Mouse (Mus musculus) kidney, embryonic 15.5 days (tissue): Measurements from ENCODE around the gene Vps8. TPM values are rescaled to one million over a fixed set of nuclear protein-coding genes. Genes with fewer than 3 reads are reported as not detected.
A peak's percentile ranks its signal among the peaks of the same experiment; 100 is the strongest.

Experiments
- ATAC-seq: fragments of 200-750 bp; cut with Nextera tagmentation; replicated peaks from 2 replicates; pipeline ENCODE4 v1.8.0; 2017; ENCODE audit warnings: moderate TSS enrichment; ENCODE audit not compliant: low FRiP score
- H3K27ac ChIP-seq: fragments of 300-500 bp; sonication (generic); 2 replicates; pipeline ENCODE4 v1.5.1; 2015; ENCODE audit warnings: mild to moderate bottlenecking, inconsistent platforms
- H3K27me3 ChIP-seq: fragments of 300-500 bp; sonication (generic); 2 replicates; pipeline ENCODE4 v1.6.1; 2015; ENCODE audit warnings: inconsistent platforms
- H3K36me3 ChIP-seq: fragments of 300-500 bp; sonication (generic); 2 replicates; pipeline ENCODE4 v1.6.1; 2015; ENCODE audit warnings: inconsistent platforms
- H3K4me1 ChIP-seq: fragments of 300-500 bp; sonication (generic); 2 replicates; pipeline ENCODE4 v1.6.1; 2015; ENCODE audit warnings: inconsistent platforms
- H3K4me2 ChIP-seq: fragments of 300-500 bp; sonication (generic); 2 replicates; pipeline ENCODE4 v1.6.1; 2015; ENCODE audit warnings: moderate library complexity, mild to moderate bottlenecking, inconsistent platforms
- H3K4me3 ChIP-seq: fragments of 300-500 bp; sonication (generic); replicated peaks from 2 replicates; pipeline ENCODE4 v1.5.1; 2015; ENCODE audit warnings: mild to moderate bottlenecking, inconsistent platforms
- H3K9ac ChIP-seq: fragments of 300-500 bp; sonication (generic); 2 replicates; pipeline ENCODE4 v1.6.1; 2015; ENCODE audit warnings: mild to moderate bottlenecking, inconsistent platforms
- H3K9me3 ChIP-seq: fragments of 300-500 bp; sonication (generic); replicated peaks from 2 replicates; pipeline ENCODE4 v1.6.1; 2016; ENCODE audit warnings: inconsistent platforms
- WGBS: fragments of 180-500 bp; shearing (Covaris S2); methylation state at CpG from one replicate; pipeline ENCODE4 v1.1.7; 2015; ENCODE audit warnings: mixed read lengths; 5-methylcytosine and 5-hydroxymethylcytosine counted together
- polyA plus RNA-seq: library from polyadenylated mRNA; unstranded; fragments of >200 nt; fragmentation: Nextera tagmentation; extraction: Ambion mirVana; gene quantifications from 2 replicates; pipeline ENCODE4 v1.2.1, GENCODE M21; 2015

Gene Vps8
- polyA plus RNA-seq, 1 experiment from 2014 or later, result 15.5 TPM

DNA sequence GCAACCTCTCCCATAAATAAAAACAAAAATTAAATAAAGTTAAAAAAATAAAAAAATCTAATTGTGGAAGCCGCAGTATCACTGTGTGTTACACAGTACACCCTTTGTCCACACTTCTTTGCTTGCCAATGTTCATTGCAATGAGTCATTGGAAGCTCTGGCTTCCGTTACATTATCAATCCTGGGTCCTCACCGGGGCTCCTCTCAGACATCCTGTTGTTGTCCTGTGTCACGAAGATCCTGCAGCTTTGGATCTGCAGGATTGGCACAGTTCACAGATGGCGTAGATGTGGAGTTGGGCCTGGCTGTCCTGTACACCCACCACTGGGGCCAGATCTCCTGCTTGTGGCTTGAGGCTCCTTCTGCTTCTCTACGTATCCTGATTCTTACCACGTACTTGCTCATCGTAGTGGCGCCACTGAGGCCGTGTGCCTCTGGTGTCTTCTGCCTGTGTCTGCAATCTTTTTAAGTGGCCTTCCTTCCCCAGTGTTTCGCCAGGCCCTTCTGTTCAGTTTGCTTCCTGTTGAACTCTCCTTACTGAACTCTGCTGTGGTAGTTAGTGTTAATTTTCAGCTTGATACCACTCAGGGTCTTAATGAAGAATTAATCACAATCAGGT is 214.4 kb downstream of the Vps8 start:
- 81% methylated on average over 11 of the region's 11 CpGs for WGBS
- Histone ChIP-seq H3K36me3 (no peaks in the 10 kb centered on the region), H3K4me3 (no peak overlapping the region), H3K9ac (no peak overlapping the region), H3K4me2 (no peak overlapping the region), H3K27me3 (no peaks in the 10 kb centered on the region), H3K4me1 (0 out of 2 replicates have a peak, but pooled peaks cover 7% of the 10 kb centered on the region), H3K9me3 (no peaks in the 10 kb centered on the region), H3K27ac (no peak overlapping the region)
- ATAC-seq, result no peak

DNA sequence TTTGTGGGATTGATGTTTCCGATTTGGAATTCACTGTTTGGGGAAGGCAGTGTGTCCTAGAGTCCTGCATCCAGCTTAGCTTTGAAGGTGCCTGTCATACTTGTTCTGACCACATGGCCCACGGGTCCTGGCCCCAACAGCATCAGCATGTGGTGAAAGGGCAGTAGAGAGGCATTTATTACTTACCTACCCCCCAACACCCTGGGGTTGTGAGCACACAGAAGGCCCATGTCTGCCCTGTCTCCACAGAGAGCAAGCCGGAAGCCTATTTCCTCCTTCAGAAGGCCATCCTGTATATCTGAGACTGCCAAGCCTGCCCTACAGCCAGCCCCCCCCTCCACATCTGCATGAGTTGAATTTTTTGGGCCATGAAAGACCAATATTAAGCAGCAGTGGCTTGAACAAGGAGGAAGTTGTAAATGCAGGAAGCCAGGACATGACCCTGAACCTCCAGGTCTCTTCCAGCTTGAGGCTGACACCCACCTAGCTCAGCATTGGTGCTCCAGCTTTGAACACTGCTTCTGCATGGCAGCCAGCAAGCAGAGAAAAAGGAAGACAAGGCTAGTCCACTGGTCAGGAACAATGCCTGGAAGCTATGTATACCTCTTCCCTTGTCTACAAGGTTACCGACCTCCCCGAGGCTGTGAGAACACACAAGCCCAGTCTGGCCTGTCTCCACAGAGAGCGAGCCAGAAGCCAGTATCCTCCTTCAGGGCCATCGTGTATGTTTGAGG is 218.0 kb downstream of the Vps8 start:
- no peak overlapping the region for H3K9ac ChIP-seq
- no peak overlapping the region for H3K4me2 ChIP-seq
- no peaks in the 10 kb centered on the region for H3K36me3 ChIP-seq
- peaks cover 33% of the 10 kb centered on the region for H3K4me1 ChIP-seq
- H3K27ac ChIP-seq, result peak overlapping the region; percentile 61
- H3K9me3 ChIP-seq, result no peaks in the 10 kb centered on the region
- 67% methylated on average over 7 of the region's 7 CpGs for WGBS
- no peak overlapping the region for H3K4me3 ChIP-seq
- no peak for ATAC-seq
- no peaks in the 10 kb centered on the region for H3K27me3 ChIP-seq

DNA sequence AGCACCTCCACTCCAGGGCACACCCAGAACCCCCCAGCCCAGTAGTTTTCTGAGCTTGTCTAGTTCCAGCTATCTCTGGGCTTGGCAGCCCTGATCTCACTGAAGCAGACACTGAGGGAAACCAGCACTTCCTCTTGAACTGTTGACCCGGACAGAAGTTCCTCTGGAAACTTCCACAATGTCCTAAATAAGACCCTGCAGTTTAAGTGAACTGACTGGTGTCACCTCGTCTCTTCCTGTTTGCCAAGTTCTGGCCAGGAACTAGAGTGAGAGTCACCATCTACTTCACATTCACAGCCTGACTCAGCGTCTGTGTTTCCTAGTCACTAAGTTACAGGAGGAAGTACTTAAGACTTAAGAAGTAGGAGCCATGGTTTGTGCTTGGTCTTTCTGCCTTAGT is 219.0 kb downstream of the Vps8 start:
- Histone ChIP-seq H3K9ac (no peak overlapping the region), H3K4me3 (no peak overlapping the region), H3K4me2 (no peak overlapping the region), H3K27ac (peak overlapping the region; percentile 61), H3K9me3 (no peaks in the 10 kb centered on the region), H3K27me3 (no peaks in the 10 kb centered on the region), H3K36me3 (no peaks in the 10 kb centered on the region), H3K4me1 (peaks cover 33% of the 10 kb centered on the region)
- no peak for ATAC-seq
- 63% methylated on average over 3 of the region's 3 CpGs for WGBS

DNA sequence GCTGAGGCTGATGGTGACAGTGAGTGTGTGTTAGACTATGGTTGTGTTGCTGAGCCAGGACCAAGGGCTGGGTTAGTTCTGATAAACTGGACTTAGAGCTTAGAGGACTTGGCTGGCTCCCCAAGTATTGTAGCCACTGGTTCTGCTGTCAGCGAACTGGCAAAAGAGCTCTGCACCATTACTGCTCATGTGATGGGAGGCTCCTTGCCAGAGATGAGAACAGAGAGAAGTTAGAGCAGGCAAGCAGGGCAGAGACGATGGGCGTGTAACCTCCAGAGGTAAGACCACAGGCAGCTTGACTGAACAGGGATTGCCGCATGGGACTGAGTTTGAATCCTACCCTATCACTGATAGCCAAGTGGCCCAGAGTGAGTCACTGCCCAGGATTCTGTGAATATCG is 220.0 kb downstream of the Vps8 start:
- Histone ChIP-seq H3K27me3 (no peaks in the 10 kb centered on the region), H3K9me3 (no peaks in the 10 kb centered on the region), H3K4me1 (peaks cover 33% of the 10 kb centered on the region), H3K36me3 (no peaks in the 10 kb centered on the region), H3K4me3 (no peak overlapping the region), H3K9ac (no peak overlapping the region), H3K27ac (peak overlapping the region; percentile 93; the same call in 1 of the 2 replicates), H3K4me2 (no peak overlapping the region)
- 95% methylated on average over 5 of the region's 5 CpGs for WGBS
- no peak for ATAC-seq

DNA sequence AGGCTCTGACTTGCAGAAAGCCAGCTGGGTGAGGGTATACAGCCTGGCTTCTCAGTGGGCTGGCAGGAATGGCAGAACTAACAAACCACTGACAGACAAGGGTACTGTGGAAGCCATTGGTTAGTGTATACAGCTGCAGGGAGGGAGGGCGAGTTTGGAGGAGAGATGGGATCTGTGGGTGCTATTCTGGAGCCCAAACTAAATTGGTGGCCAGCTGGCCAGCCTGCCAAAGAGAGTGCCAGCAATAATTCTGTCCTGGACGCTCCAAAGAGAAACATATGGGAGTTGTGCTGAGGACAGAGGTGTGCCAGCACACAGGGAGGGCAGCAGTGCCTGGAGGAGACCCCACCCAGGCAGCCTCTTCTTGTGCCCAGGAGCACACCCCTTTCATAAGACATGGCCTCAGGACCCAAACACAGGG is 220.7 kb downstream of the Vps8 start:
- peak overlapping the region; percentile 93 for H3K27ac ChIP-seq
- H3K27me3 ChIP-seq, result no peaks in the 10 kb centered on the region
- H3K4me3 ChIP-seq, result peak overlapping the region; percentile 15
- no peaks in the 10 kb centered on the region for H3K36me3 ChIP-seq
- H3K9ac ChIP-seq, result peak overlapping the region; percentile 25; the same call in 1 of the 2 replicates
- ATAC-seq, result no peak; the same call in 1 of the 2 replicates
- peak overlapping the region; percentile 51 for H3K4me2 ChIP-seq
- no peaks in the 10 kb centered on the region for H3K9me3 ChIP-seq
- H3K4me1 ChIP-seq, result peaks cover 33% of the 10 kb centered on the region
- 71% methylated on average over 2 of the region's 2 CpGs for WGBS

DNA sequence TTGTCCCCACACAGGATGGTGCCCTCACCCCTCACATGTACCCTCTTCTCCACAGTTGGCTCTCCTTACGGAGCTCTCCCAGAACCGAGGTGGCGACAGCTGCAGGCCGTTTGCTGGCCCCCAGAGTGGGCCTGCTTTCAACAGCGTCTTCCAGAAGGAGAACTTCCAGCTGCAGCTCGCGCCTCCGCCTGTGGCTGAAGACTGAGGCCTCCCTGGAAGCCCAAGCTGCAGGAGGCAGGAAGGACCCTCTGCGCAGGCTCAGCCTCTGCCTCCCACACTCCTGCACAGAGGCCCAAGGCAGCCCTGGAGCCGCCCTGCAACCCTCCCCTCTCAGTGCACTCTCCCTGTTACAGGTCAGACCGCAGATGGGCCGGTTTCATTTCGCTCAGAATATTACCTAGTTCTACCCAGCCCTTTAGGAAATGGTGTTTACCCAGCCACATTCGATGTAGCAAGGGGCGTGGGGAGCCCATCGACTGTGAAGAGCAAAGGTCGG is 221.2 kb downstream of the Vps8 start:
- peak overlapping the region; percentile 25; the same call in 1 of the 2 replicates for H3K9ac ChIP-seq
- peak overlapping the region; percentile 93 for H3K27ac ChIP-seq
- H3K4me3 ChIP-seq, result peak overlapping the region; percentile 15
- H3K36me3 ChIP-seq, result no peaks in the 10 kb centered on the region
- H3K27me3 ChIP-seq, result no peaks in the 10 kb centered on the region
- H3K9me3 ChIP-seq, result no peaks in the 10 kb centered on the region
- peak overlapping the region; percentile 51 for H3K4me2 ChIP-seq
- peak; percentile 94 for ATAC-seq
- WGBS, result 14% methylated on average over 17 of the region's 17 CpGs
- H3K4me1 ChIP-seq, result peaks cover 33% of the 10 kb centered on the region

DNA sequence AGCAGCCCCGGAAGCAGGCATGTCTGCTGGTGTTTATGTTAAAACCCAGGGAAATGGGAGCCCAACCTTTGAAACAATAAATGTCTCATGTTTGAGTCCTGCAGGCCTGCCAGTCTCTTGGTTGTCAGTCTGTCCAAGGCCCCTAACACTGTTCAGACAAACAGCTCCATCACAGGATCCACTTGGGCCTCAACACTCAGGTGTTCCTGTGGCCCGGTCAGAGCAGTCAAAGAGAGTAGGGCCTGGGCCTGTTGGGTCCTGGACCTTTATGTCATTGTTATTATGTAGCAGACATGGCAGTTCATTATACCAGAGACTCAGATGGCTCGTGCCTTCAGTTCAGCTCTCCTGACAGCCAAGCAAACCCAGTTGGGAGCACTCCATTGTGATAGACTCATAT is 221.7 kb downstream of the Vps8 start:
- H3K36me3 ChIP-seq, result no peaks in the 10 kb centered on the region
- H3K4me2 ChIP-seq, result peak overlapping the region; percentile 51; the same call in 1 of the 2 replicates
- 59% methylated on average over 3 of the region's 3 CpGs for WGBS
- H3K9me3 ChIP-seq, result no peaks in the 10 kb centered on the region
- H3K4me1 ChIP-seq, result peaks cover 33% of the 10 kb centered on the region
- H3K27me3 ChIP-seq, result no peaks in the 10 kb centered on the region
- no peak overlapping the region for H3K9ac ChIP-seq
- no peak overlapping the region; the same call in 1 of the 2 replicates for H3K4me3 ChIP-seq
- ATAC-seq, result no peak
- peak overlapping the region; percentile 93 for H3K27ac ChIP-seq

DNA sequence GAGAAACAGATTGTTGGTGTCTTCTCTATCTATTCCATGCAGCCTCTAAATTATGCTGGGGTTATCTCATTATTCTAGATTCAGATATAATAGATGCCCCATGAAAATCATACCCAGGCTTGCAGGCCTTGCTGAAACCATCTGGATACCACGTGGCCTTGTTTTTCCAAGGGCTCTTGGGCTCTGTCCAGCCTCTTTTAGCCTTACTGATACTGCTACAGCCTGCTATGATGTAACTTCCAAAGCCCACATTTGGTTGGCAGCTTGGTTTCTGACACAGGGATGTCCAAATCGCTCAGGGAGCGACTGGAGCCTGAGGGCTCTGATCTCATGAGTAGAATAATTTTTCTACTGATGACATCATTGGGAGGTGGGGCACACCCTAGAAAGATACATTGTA is 223.0 kb downstream of the Vps8 start:
- H3K4me3 ChIP-seq, result no peak overlapping the region
- H3K4me2 ChIP-seq, result no peak overlapping the region
- H3K4me1 ChIP-seq, result peaks cover 33% of the 10 kb centered on the region
- H3K27me3 ChIP-seq, result no peaks in the 10 kb centered on the region
- no peak for ATAC-seq
- H3K9ac ChIP-seq, result no peak overlapping the region
- H3K27ac ChIP-seq, result no peak overlapping the region
- H3K36me3 ChIP-seq, result no peaks in the 10 kb centered on the region
- WGBS, result 82% methylated on average over 3 of the region's 3 CpGs
- H3K9me3 ChIP-seq, result no peaks in the 10 kb centered on the region

DNA sequence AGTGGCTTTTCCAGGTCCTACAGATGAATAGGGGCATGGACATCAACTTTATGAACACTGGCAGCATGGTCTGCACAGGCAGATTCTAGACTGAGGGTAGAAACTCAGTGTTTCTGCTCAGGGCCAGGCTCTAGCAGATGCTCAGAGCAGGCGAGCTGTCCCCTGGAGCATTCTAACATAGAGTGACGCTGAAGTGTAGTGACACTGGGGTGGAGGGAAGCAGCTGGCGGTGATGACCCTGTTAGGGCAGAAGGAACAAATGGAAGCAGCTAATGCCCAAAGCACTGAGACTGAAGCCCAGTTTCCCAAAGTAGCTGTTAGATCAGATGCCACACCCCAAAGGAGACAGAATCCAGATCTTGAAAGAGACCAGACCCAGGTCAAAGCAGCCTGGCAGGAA is 223.6 kb downstream of the Vps8 start:
- 77% methylated on average over 3 of the region's 3 CpGs for WGBS
- H3K4me3 ChIP-seq, result no peak overlapping the region
- no peak overlapping the region for H3K9ac ChIP-seq
- H3K4me2 ChIP-seq, result no peak overlapping the region
- H3K9me3 ChIP-seq, result no peaks in the 10 kb centered on the region
- H3K4me1 ChIP-seq, result peaks cover 33% of the 10 kb centered on the region
- no peak overlapping the region for H3K27ac ChIP-seq
- ATAC-seq, result no peak
- no peaks in the 10 kb centered on the region for H3K27me3 ChIP-seq
- 0 out of 2 replicates have a peak, but pooled peaks cover 3% of the 10 kb centered on the region for H3K36me3 ChIP-seq

DNA sequence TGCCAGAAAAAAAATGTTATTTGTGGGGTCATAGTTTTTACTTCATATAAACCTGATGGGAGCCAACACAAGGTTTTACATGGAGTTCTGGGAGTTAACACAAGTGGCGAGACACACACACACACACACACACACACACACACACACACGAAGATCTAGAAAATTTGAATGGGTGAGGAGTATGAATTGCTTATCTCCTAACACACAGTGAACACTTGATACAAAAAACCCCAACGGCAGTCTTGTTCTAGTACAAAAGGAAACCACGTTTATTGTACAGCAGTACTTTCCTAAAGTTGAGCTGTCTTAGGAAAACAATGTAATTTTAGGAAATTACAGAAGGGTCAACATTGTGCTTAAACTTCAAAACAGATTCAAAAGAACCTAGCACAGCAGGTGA is 225.9 kb downstream of the Vps8 start:
- no peak for ATAC-seq
- no peak overlapping the region for H3K27ac ChIP-seq
- no peaks in the 10 kb centered on the region for H3K9me3 ChIP-seq
- H3K9ac ChIP-seq, result no peak overlapping the region
- peaks cover 14% of the 10 kb centered on the region for H3K4me1 ChIP-seq
- H3K4me3 ChIP-seq, result no peak overlapping the region
- WGBS, result 87% methylated on average over 4 of the region's 4 CpGs
- H3K27me3 ChIP-seq, result no peaks in the 10 kb centered on the region
- peaks cover 15% of the 10 kb centered on the region; the same call in 1 of the 2 replicates for H3K36me3 ChIP-seq
- H3K4me2 ChIP-seq, result no peak overlapping the region

DNA sequence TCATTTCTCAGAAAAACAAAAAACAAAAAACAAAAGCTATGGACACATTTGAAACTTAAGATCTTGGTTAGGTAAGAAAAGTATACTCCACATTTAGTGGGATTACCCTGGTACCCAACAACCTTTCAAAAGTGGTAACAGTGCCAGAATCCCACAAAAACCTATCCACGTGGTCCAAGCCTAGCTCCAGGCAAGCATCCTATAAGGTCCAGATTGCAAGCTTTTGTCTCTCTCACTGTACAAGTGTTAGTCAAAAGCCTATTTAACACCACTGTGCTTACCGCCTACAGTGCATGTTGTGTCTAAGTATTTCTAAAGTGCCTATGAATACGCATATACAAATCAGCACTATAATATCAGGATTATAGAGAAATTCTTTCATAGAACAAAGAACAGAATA is 227.4 kb downstream of the Vps8 start:
- 89% methylated on average over 3 of the region's 3 CpGs for WGBS
- Histone ChIP-seq H3K9me3 (no peaks in the 10 kb centered on the region), H3K27me3 (no peaks in the 10 kb centered on the region), H3K4me1 (peaks cover 6% of the 10 kb centered on the region; the same call in 1 of the 2 replicates), H3K9ac (no peak overlapping the region), H3K4me2 (no peak overlapping the region), H3K4me3 (no peak overlapping the region), H3K27ac (no peak overlapping the region), H3K36me3 (peaks cover 15% of the 10 kb centered on the region; the same call in 1 of the 2 replicates)
- no peak for ATAC-seq

DNA sequence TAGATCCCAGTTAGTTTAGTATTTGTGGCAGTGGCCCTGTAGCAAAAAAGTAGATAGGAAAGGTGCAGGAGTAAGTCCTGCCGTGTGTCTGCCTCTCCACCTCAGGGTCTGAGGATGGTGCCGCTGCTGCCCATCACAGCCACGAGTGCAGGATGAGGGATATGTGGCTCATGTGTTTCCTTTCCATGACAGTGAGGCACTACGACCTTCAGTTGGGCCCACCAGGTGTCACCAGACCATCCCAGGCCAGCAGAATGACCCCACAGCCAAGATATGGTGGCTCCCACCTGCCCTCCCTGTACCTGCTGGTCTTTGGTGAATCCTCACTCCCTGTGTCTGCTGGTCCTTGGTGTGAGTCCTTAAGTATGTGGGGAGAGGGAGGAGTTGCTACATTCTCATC is 228.2 kb downstream of the Vps8 start:
- 0 out of 2 replicates have a peak, but pooled peaks cover 7% of the 10 kb centered on the region for H3K4me1 ChIP-seq
- no peaks in the 10 kb centered on the region for H3K9me3 ChIP-seq
- no peak overlapping the region for H3K4me2 ChIP-seq
- H3K4me3 ChIP-seq, result no peak overlapping the region
- ATAC-seq, result no peak
- H3K9ac ChIP-seq, result no peak overlapping the region
- peaks cover 15% of the 10 kb centered on the region; the same call in 1 of the 2 replicates for H3K36me3 ChIP-seq
- WGBS, result 92% methylated on average over 4 of the region's 4 CpGs
- H3K27ac ChIP-seq, result no peak overlapping the region
- no peaks in the 10 kb centered on the region for H3K27me3 ChIP-seq
